Mouse (Mus musculus) liver, adult 2 months (tissue): Measurements from ENCODE around the gene Myo1h. TPM values are rescaled to one million over a fixed set of nuclear protein-coding genes. Genes with fewer than 3 reads are reported as not detected.

Experiments
- DNase-seq: peaks from one replicate; pipeline ENCODE4 v3.0.0-alpha.2; 2011; ENCODE audit warnings: low read depth, low spot score; ENCODE audit errors: extremely low read depth
- H3K27ac ChIP-seq: fragments of 200-500 bp; replicated peaks from 2 replicates; pipeline ENCODE4 v1.5.1; 2012; ENCODE audit warnings: low read depth, mild to moderate bottlenecking, control low read depth, inconsistent platforms, low read length; ENCODE audit not compliant: insufficient read depth
- H3K27me3 ChIP-seq: fragments of 200-500 bp; 2 replicates; pipeline ENCODE4 v1.6.1; 2012; ENCODE audit warnings: mild to moderate bottlenecking, moderate library complexity, low read length, inconsistent platforms; ENCODE audit not compliant: control insufficient read depth, insufficient read depth
- H3K36me3 ChIP-seq: fragments of 200-500 bp; 2 replicates; pipeline ENCODE4 v1.6.1; 2012; ENCODE audit warnings: low read length, inconsistent platforms; ENCODE audit not compliant: control insufficient read depth, insufficient read depth
- H3K4me1 ChIP-seq: fragments of 200-500 bp; 2 replicates; pipeline ENCODE4 v1.6.1; 2011; ENCODE audit warnings: low read length; ENCODE audit not compliant: control insufficient read depth, insufficient read depth
- H3K4me3 ChIP-seq: fragments of 200-500 bp; 2 replicates; pipeline ENCODE4 v1.5.1; 2011; ENCODE audit warnings: low read depth, mild to moderate bottlenecking, control low read depth, low read length, moderate library complexity; ENCODE audit not compliant: insufficient read depth
- H3K79me2 ChIP-seq: fragments of 200-500 bp; 2 replicates; pipeline ENCODE4 v1.6.1; 2012; ENCODE audit warnings: inconsistent platforms, mild to moderate bottlenecking, low read length, moderate library complexity; ENCODE audit not compliant: control insufficient read depth, insufficient read depth
- H3K9ac ChIP-seq: fragments of 200-500 bp; 2 replicates; pipeline ENCODE4 v1.6.1; 2012; ENCODE audit warnings: low read depth, mild to moderate bottlenecking, control low read depth, inconsistent platforms, low read length
- CTCF ChIP-seq: fragments of 200-500 bp; IDR thresholded peaks from 2 replicates; pipeline ENCODE4 v1.5.1; 2011; ENCODE audit warnings: low read depth, low read length, control low read depth
- POLR2A ChIP-seq: fragments of 200-500 bp; IDR thresholded peaks from 2 replicates; pipeline ENCODE4 v1.6.1; 2011; ENCODE audit warnings: low read length, control low read depth; ENCODE audit not compliant: insufficient read depth; ENCODE audit errors: extremely low read depth
- WGBS: fragments of 180-500 bp; shearing (Covaris S2); methylation state at CpG from one replicate; pipeline ENCODE4 v1.1.7; 2018; 5-methylcytosine and 5-hydroxymethylcytosine counted together
- polyA plus RNA-seq: library from polyadenylated mRNA; depleted of rRNA; stranded (reverse); fragments of >200 nt; gene quantifications from 2 replicates; pipeline ENCODE4 v1.2.3, GENCODE M21; 2012
- total RNA-seq: library from RNA; depleted of rRNA; stranded (reverse); fragments of >200 nt; gene quantifications from 2 replicates; pipeline ENCODE4 v1.2.3, GENCODE M21; 2014

Gene Myo1h
- total and polyA plus RNA-seq, 2 experiments = 0.09 TPM; not detected in 1

- Histone ChIP-seq H3K27me3 (no peaks in the 10 kb centered on the region), H3K4me1 (no peaks in the 10 kb centered on the region), H3K27ac (no peak overlapping the region), H3K9ac (no peak overlapping the region), H3K79me2 (no peaks in the 10 kb centered on the region), H3K36me3 (no peaks in the 10 kb centered on the region), H3K4me3 (no peak overlapping the region)
- no peak for DNase-seq
- TF ChIP-seq POLR2A = no peak
- peak; percentile 59 for TF ChIP-seq CTCF
- 79% methylated on average over 4 of the region's 4 CpGs for WGBS
These were observed 2.9 kb upstream of the Myo1h start for GRCm38 (mm10) chr5:114286102-114286501.

- Histone ChIP-seq H3K27me3 (no peaks in the 10 kb centered on the region), H3K79me2 (no peaks in the 10 kb centered on the region), H3K4me3 (no peak overlapping the region), H3K27ac (no peak overlapping the region), H3K9ac (no peak overlapping the region), H3K36me3 (no peaks in the 10 kb centered on the region), H3K4me1 (no peaks in the 10 kb centered on the region)
- no peak for DNase-seq
- WGBS = 63% methylated on average over 16 of the region's 16 CpGs
- TF ChIP-seq CTCF = no peak
- TF ChIP-seq POLR2A = no peak
These were observed 1.9 kb upstream of the Myo1h start for GRCm38 (mm10) chr5:114286872-114287571.

GRCm38 (mm10) chr5:114288396-114288795 is 570 bp upstream of the Myo1h start:
- Histone ChIP-seq H3K9ac (no peak overlapping the region), H3K27ac (no peak overlapping the region), H3K36me3 (no peaks in the 10 kb centered on the region), H3K4me3 (no peak overlapping the region), H3K4me1 (no peaks in the 10 kb centered on the region), H3K27me3 (no peaks in the 10 kb centered on the region), H3K79me2 (no peaks in the 10 kb centered on the region)
- TF ChIP-seq CTCF (no peak), POLR2A (no peak)
- WGBS = 81% methylated on average over 5 of the region's 5 CpGs
- DNase-seq = no peak

GRCm38 (mm10) chr5:114290004-114290403 is 1.0 kb downstream of the Myo1h start:
- no peaks in the 10 kb centered on the region for H3K36me3 ChIP-seq
- H3K27me3 ChIP-seq = no peaks in the 10 kb centered on the region
- H3K79me2 ChIP-seq = no peaks in the 10 kb centered on the region
- DNase-seq = no peak
- H3K27ac ChIP-seq = no peak overlapping the region
- no peak for TF ChIP-seq POLR2A
- no peak for TF ChIP-seq CTCF
- 89% methylated on average over 3 of the region's 3 CpGs for WGBS
- H3K4me3 ChIP-seq = no peak overlapping the region
- H3K9ac ChIP-seq = no peak overlapping the region
- no peaks in the 10 kb centered on the region for H3K4me1 ChIP-seq

- DNase-seq = no peak
- no peaks in the 10 kb centered on the region for H3K79me2 ChIP-seq
- no peak overlapping the region for H3K27ac ChIP-seq
- H3K4me3 ChIP-seq = no peak overlapping the region
- WGBS = 47% methylated on average over 22 of the region's 22 CpGs
- H3K9ac ChIP-seq = no peak overlapping the region
- no peaks in the 10 kb centered on the region for H3K4me1 ChIP-seq
- H3K36me3 ChIP-seq = no peaks in the 10 kb centered on the region
- TF ChIP-seq POLR2A (no peak), CTCF (peak; percentile 40; the same call in 1 of the 2 replicates)
- H3K27me3 ChIP-seq = no peaks in the 10 kb centered on the region
These were observed 8.0 kb downstream of the Myo1h start for GRCm38 (mm10) chr5:114296693-114297631.
